In the genomic region with DNA sequence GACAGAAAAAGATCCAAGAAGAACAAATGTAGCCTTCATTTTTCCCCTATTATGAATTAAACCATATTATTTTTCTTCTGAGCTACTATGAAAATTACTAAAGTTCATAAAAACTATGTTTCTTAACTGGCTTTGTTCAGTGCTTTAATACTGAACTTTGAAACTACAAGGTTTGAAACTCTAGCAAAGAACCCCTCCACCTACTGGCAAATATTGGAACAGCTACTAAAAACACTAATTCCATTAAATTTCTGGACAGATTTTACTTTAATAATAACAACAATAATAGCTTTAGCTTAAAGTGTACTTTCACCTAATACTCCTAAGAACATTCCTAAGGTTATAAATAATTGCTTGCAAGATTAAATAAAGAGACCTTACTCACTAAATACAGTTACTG, we compare ENCODE assay signal across 23 mouse cellular contexts. TPM values are rescaled to one million over a fixed set of nuclear protein-coding genes. Genes with fewer than 3 reads are reported as not detected.
A peak's percentile ranks its signal among the peaks of the same experiment; 100 is the strongest.
DNase-seq lines count a peak whose midpoint lies in the region; ATAC-seq and TF ChIP-seq lines count a peak whose summit lies in the region.
"Had no signal": no experiment of that assay in that cellular context is flagged by ENCODE, and none has a peak within 500 bp of the region (broad histone marks: within the 10 kb centered on the region; RNA-seq: fewer than 3 reads in every experiment).

No protein-coding gene starts in this region.

- no peak overlapping the region for H3K27ac ChIP-seq in forebrain, postnatal 0 days (ENCODE audit: low read depth, low read length)
- no peak overlapping the region for H3K27ac ChIP-seq in forebrain, embryonic 12.5 days
- no peak overlapping the region for H3K27ac ChIP-seq in left cerebral cortex, adult 2 months
- no peak overlapping the region for H3K27ac ChIP-seq in midbrain, postnatal 0 days (ENCODE audit: low read depth, low read length)
- no peak overlapping the region for H3K27ac ChIP-seq in midbrain, embryonic 15.5 days
- H3K27ac ChIP-seq: embryonic facial prominence, embryonic 13.5 days; forebrain, embryonic 13.5 days; heart, embryonic 10.5 days had no signal

- no peaks in the 10 kb centered on the region for H3K36me3 ChIP-seq in forebrain, postnatal 0 days (ENCODE audit: insufficient read depth)
- H3K36me3 ChIP-seq in forebrain, embryonic 12.5 days (replicated peaks): no peaks in the 10 kb centered on the region
- no peaks in the 10 kb centered on the region for H3K36me3 ChIP-seq in midbrain, postnatal 0 days (ENCODE audit: insufficient read depth, low read length)
- no peaks in the 10 kb centered on the region for H3K36me3 ChIP-seq in midbrain, embryonic 15.5 days (replicated peaks)
- peaks cover 2% of the 10 kb centered on the region; the same call in 1 of the 2 replicates for H3K36me3 ChIP-seq in splenic B cell, adult 2 months (ENCODE audit: control insufficient read depth, insufficient read depth, low read length, poor library complexity, severe bottlenecking)
- H3K36me3 ChIP-seq: embryonic facial prominence, embryonic 13.5 days had no signal

- H3K27me3 ChIP-seq in forebrain, postnatal 0 days (ENCODE audit: insufficient read depth, low read length): no peaks in the 10 kb centered on the region
- no peaks in the 10 kb centered on the region for H3K27me3 ChIP-seq in forebrain, embryonic 12.5 days
- H3K27me3 ChIP-seq in midbrain, postnatal 0 days (ENCODE audit: insufficient read depth, low read length): no peaks in the 10 kb centered on the region
- no peaks in the 10 kb centered on the region for H3K27me3 ChIP-seq in midbrain, embryonic 15.5 days (replicated peaks)
- no peaks in the 10 kb centered on the region for H3K27me3 ChIP-seq in splenic B cell, adult 2 months (ENCODE audit: control insufficient read depth, insufficient read depth, low read length, poor library complexity, severe bottlenecking)
- H3K27me3 ChIP-seq: embryonic facial prominence, embryonic 13.5 days; forebrain, embryonic 13.5 days had no signal

- no peak overlapping the region for H3K9ac ChIP-seq in forebrain, postnatal 0 days
- no peak overlapping the region for H3K9ac ChIP-seq in forebrain, embryonic 12.5 days
- no peak overlapping the region for H3K9ac ChIP-seq in midbrain, postnatal 0 days (replicated peaks; ENCODE audit: low read length, poor library complexity, severe bottlenecking)
- H3K9ac ChIP-seq in midbrain, embryonic 15.5 days: no peak overlapping the region
- H3K9ac ChIP-seq: embryonic facial prominence, embryonic 13.5 days; forebrain, embryonic 13.5 days had no signal

- intact Hi-C loops in left cerebral cortex, adult 2 months (cut with DNase I): loop anchor here (5.0 kb wide), 1 partner anchor 228 kb away; no protein-coding TSS in a partner anchor

- H3K4me2 ChIP-seq in forebrain, postnatal 0 days (ENCODE audit: low read depth): no peak overlapping the region
- no peak overlapping the region for H3K4me2 ChIP-seq in forebrain, embryonic 12.5 days
- no peak overlapping the region for H3K4me2 ChIP-seq in midbrain, postnatal 0 days (ENCODE audit: low read depth, low read length, poor library complexity, severe bottlenecking)
- no peak overlapping the region for H3K4me2 ChIP-seq in midbrain, embryonic 15.5 days
- H3K4me2 ChIP-seq: embryonic facial prominence, embryonic 13.5 days; forebrain, embryonic 13.5 days; midbrain, embryonic 11.5 days had no signal

- no peak for ATAC-seq in forebrain, postnatal 0 days
- ATAC-seq in forebrain, embryonic 12.5 days (ENCODE audit: low FRiP score): no peak
- ATAC-seq in midbrain, postnatal 0 days (ENCODE audit: low FRiP score): no peak
- ATAC-seq in midbrain, embryonic 15.5 days (replicated peaks): no peak
- ATAC-seq: forebrain, embryonic 13.5 days had no signal

- H3K4me1 ChIP-seq in forebrain, postnatal 0 days (ENCODE audit: insufficient read depth): no peaks in the 10 kb centered on the region
- no peaks in the 10 kb centered on the region for H3K4me1 ChIP-seq in forebrain, embryonic 12.5 days
- no peaks in the 10 kb centered on the region for H3K4me1 ChIP-seq in midbrain, postnatal 0 days (ENCODE audit: insufficient read depth, low read length)
- no peaks in the 10 kb centered on the region for H3K4me1 ChIP-seq in midbrain, embryonic 15.5 days
- H3K4me1 ChIP-seq: embryonic facial prominence, embryonic 13.5 days; heart, embryonic 10.5 days had no signal

- no peak overlapping the region for H3K4me3 ChIP-seq in forebrain, postnatal 0 days (ENCODE audit: low read depth, low read length)
- H3K4me3 ChIP-seq in forebrain, embryonic 12.5 days (replicated peaks): no peak overlapping the region
- H3K4me3 ChIP-seq in left cerebral cortex, adult 2 months: no peak overlapping the region
- H3K4me3 ChIP-seq in midbrain, postnatal 0 days (ENCODE audit: low read depth, low read length): no peak overlapping the region
- H3K4me3 ChIP-seq in midbrain, embryonic 15.5 days: no peak overlapping the region
- H3K4me3 ChIP-seq: embryonic facial prominence, embryonic 13.5 days; forebrain, embryonic 13.5 days; heart, embryonic 10.5 days had no signal

- no peak for DNase-seq in forebrain, postnatal 0 days
- DNase-seq in left cerebral cortex, adult 2 months (ENCODE audit: extremely low spot score in 1 of 2, low spot score in 2 of 2): no peak
- DNase-seq in left cerebral cortex, adult 9 months (ENCODE audit: low spot score in 2 of 2): no peak
- no peak for DNase-seq in midbrain, postnatal 0 days (ENCODE audit: low spot score)
- peak; percentile 1 for DNase-seq in splenic B cell, adult 2 months (ENCODE audit: low read depth, low spot score)
- DNase-seq in gastrocnemius, adult 8-10 months (ENCODE audit: low spot score in 2 of 2): no peak
- DNase-seq: adrenal gland, adult 8-10 months; cerebellum, adult 9-11 months; heart, postnatal 4 days; right cerebral cortex, postnatal 4 days; thymus, postnatal 14 days had no signal

- peak; percentile 47 for TF ChIP-seq CTCF in forebrain, postnatal 0 days (IDR thresholded peaks at IDR 0.05; ENCODE audit: low read depth)
- TF ChIP-seq CTCF in left cerebral cortex, adult 2 months (IDR thresholded peaks at IDR 0.05): peak; percentile 71
- peak; percentile 69 for TF ChIP-seq CTCF in midbrain, postnatal 0 days (IDR thresholded peaks at IDR 0.05)

- H3K9me3 ChIP-seq in forebrain, postnatal 0 days (ENCODE audit: low read length): no peaks in the 10 kb centered on the region
- H3K9me3 ChIP-seq in forebrain, embryonic 12.5 days: no peaks in the 10 kb centered on the region
- no peaks in the 10 kb centered on the region for H3K9me3 ChIP-seq in midbrain, postnatal 0 days (ENCODE audit: low read length)
- no peaks in the 10 kb centered on the region for H3K9me3 ChIP-seq in midbrain, embryonic 15.5 days
- H3K9me3 ChIP-seq: embryonic facial prominence, embryonic 13.5 days; forebrain, embryonic 13.5 days; heart, embryonic 10.5 days had no signal

RNA-seq across cellular contexts. Expression of a gene that starts 14.4 kb away (rescaled TPM):
- 2.2 and 2.5 TPM in 2 replicates for total RNA-seq in forebrain, postnatal 0 days (2014; rRNA removed)
- polyA plus RNA-seq in forebrain, postnatal 0 days (2015; fragmentation: Nextera tagmentation; extraction: Ambion mirVana): 1.8 and 2.1 TPM in 2 replicates
- 7.0 and 7.6 TPM in 2 replicates for polyA plus RNA-seq in forebrain, embryonic 12.5 days (2016; fragmentation: Nextera tagmentation; extraction: Ambion mirVana)
- total RNA-seq in left cerebral cortex, adult 2 months (2021): 1 to 10 TPM; 4.1 to 4.4 TPM
- total RNA-seq in midbrain, postnatal 0 days (2014; rRNA removed): 1.1 and 3.8 TPM in 2 replicates
- polyA plus RNA-seq in midbrain, postnatal 0 days (2015; fragmentation: Nextera tagmentation; extraction: Ambion mirVana): 2.0 and 3.0 TPM in 2 replicates
- 3.1 and 3.3 TPM in 2 replicates for polyA plus RNA-seq in midbrain, embryonic 15.5 days (2015; fragmentation: Nextera tagmentation; extraction: Ambion mirVana)
- total RNA-seq in gastrocnemius, adult 8-10 months (2022): 1 to 10 TPM; 1.2 to 2.2 (median 1.7) TPM

RNA-seq across cellular contexts. Expression of a gene that starts 15.3 kb away (rescaled TPM):
- not detected in 2 replicates for total RNA-seq in forebrain, postnatal 0 days (2014; rRNA removed)
- 0.14 TPM in 1 of 2 replicates, not detected in the other for polyA plus RNA-seq in forebrain, postnatal 0 days (2015; fragmentation: Nextera tagmentation; extraction: Ambion mirVana)
- 0.97 and 1.1 TPM in 2 replicates for polyA plus RNA-seq in forebrain, embryonic 12.5 days (2016; fragmentation: Nextera tagmentation; extraction: Ambion mirVana)
- not detected for total RNA-seq in left cerebral cortex, adult 2 months (2021)
- not detected in 2 replicates for total RNA-seq in midbrain, postnatal 0 days (2014; rRNA removed)
- polyA plus RNA-seq in midbrain, postnatal 0 days (2015; fragmentation: Nextera tagmentation; extraction: Ambion mirVana): 0.25 and 0.38 TPM in 2 replicates
- polyA plus RNA-seq in midbrain, embryonic 15.5 days (2015; fragmentation: Nextera tagmentation; extraction: Ambion mirVana): 0.19 and 0.44 TPM in 2 replicates
- not detected for total RNA-seq in gastrocnemius, adult 8-10 months (2022)
- total RNA-seq: adrenal gland, adult 8-10 months; gastrocnemius, adult 18-20 months; left cerebral cortex, postnatal 10 days had no signal
- polyA plus RNA-seq: large intestine, adult 2 months had no signal

RNA-seq across cellular contexts. Expression of a gene that starts 18.0 kb away (rescaled TPM):
- not detected in 2 replicates for total RNA-seq in forebrain, postnatal 0 days (2014; rRNA removed)
- polyA plus RNA-seq in forebrain, postnatal 0 days (2015; fragmentation: Nextera tagmentation; extraction: Ambion mirVana): not detected in 2 replicates
- polyA plus RNA-seq in forebrain, embryonic 12.5 days (2016; fragmentation: Nextera tagmentation; extraction: Ambion mirVana): not detected in 2 replicates
- not detected for total RNA-seq in left cerebral cortex, adult 2 months (2021)
- total RNA-seq in midbrain, postnatal 0 days (2014; rRNA removed): not detected in 2 replicates
- not detected in 2 replicates for polyA plus RNA-seq in midbrain, postnatal 0 days (2015; fragmentation: Nextera tagmentation; extraction: Ambion mirVana)
- not detected in 2 replicates for polyA plus RNA-seq in midbrain, embryonic 15.5 days (2015; fragmentation: Nextera tagmentation; extraction: Ambion mirVana)
- total RNA-seq in gastrocnemius, adult 8-10 months (2022): not detected
- total RNA-seq: adrenal gland, adult 8-10 months; gastrocnemius, adult 18-20 months; heart, postnatal 4 days; left cerebral cortex, postnatal 10 days had no signal
- polyA plus RNA-seq: embryonic facial prominence, embryonic 13.5 days; forebrain, embryonic 13.5 days; heart, embryonic 10.5 days; intestine, embryonic 14.5 days; large intestine, adult 2 months; liver, embryonic 16.5 days; midbrain, embryonic 11.5 days; stomach, embryonic 14.5 days had no signal
